Mouse (Mus musculus): ENCODE data around the gene Mex3a.

The Mex3a gene

DNA sequence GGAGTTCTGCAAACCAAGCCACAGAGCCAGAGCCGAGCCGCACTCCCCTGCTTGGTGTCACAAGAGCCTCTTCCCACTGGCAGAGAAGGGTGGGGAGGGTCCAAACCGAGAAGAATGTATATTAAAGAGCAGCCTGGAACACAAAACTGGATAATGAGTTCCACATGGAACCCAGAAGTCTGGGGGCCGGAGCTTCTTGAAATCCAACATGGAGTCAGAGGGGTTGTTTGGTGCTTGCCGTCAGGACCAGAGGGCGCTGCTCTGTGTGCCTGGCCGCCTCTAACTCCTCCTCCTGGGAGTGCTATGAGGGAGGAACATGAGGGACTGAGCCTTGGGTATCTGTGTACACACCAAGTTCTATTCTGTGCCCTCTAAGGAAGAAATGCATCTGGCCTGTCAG is 26.4 kb upstream of the Mex3a start:
- DNase-seq (ENCODE audit: low spot score) = no peak

DNA sequence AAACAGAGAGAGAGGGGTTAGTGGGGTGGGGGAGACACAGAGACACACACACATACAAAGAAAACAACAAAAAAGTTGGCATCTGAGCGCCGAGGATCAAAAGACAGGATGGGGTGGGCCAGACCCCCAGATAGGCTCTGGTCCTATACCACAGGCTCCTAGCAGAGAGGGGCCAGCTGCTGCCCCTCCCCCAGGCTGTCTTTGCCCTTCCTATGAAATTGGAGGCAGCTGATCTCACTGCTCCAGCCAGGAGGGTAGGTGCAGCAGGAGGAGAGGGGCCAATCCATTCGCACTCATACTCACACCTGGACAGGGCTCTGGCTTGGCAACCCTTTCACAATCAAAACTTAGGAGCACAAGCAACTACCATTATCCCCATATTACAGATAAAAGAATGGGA is 22.9 kb upstream of the Mex3a start:
- DNase-seq (ENCODE audit: low spot score) = no peak

DNA sequence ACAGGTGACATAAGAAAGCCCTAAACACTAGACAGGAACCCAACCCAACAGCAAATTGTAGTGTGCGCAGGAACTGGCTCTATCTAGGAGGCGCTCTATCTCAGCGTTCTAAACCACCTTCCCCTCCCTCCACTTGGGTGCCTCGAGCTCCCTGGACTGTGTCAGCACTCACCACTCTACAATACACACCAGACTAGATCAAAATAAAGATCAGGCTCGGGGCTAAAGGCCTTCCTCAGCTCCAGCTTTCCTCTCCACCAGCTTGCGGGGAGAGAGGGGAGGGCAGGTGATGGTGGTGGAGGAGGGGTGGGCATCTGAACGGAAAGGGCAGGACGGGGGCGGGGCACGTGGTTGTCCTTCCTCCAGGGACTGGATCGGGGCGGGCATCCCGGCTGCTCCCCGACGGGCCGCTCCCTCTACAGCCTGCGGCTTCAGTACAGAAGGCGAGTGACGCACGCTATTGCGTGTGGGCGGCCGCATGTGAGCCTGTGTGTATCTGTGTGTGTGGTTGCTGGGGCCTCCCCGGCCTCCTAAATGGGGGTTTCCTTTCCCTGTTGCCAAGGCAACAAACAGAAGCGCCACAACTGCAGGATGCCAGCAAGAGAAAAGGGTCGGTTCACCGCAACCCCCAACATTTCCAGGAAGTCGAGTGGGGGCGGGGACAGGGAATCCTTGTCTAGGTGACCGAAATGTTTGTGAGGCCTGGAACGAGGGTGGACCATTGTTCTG is 22.3 kb upstream of the Mex3a start, which contains the start of gene Lmna:
Lmna (minus strand) TSS at position 265 of the 729 bp plus-strand sequence.
- DNase-seq (ENCODE audit: low spot score) = peak; percentile 94

DNA sequence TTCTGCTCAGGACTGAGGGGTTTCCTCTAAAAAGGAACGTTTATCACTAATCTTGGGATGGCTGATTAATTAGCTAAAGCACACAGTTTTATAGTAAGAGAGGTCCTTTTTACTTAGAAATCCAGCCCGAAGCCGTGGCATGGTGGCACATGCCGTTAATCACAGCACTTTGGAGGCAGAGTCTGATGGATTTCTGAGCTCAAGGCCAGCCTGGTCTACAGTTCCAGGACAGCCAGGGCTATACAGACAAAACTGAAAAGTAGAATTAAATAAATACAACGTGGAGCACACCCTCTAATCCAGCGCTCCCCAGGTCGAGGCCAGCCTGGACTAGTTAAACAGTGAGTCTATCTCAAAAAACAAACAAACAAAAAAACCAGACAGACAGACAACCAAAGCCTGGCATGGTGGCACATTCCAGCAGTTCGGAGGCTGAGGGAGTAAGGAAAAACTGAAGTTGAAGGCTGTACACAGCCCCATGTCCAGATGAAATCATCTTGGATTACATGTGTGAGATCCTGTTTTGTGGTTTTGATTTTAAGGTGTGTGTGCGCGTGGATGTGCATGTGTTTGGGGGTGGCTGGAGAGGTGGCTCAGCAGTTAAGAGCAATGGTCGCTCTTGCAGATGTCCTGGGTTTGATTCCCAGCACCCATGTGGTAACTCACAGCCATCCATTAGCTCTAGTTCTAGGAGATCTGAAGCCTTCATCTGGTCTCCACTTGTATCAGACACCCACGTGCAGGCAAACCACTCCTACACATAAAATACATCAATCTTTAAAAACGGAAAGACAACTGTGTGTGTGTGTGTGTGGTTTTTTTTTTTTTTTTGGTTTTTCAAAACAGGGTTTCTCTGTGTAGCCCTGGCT is 21.5 kb upstream of the Mex3a start:
- no peak for DNase-seq (ENCODE audit: low spot score)

DNA sequence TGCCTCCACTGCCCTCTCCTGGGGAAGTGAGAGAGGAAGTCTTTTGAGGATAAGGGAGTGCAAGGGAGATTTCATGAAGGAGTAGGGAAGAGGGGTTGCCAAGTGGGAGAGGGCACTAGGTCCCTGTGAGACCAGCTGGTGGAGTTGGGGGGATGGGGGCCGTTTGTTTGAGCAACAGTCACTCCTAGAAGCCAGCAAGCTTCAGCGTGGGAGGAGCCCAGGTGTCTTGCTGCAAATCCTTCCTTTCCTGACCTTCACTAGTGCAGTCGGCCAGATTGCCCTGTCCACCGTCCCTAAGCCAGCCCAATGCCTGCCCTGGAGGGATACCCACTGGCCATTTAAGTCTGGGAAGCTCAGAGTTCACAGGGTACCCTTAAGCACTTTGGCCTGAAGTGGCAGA is 20.6 kb upstream of the Mex3a start:
- no peak for DNase-seq (ENCODE audit: low spot score)

DNA sequence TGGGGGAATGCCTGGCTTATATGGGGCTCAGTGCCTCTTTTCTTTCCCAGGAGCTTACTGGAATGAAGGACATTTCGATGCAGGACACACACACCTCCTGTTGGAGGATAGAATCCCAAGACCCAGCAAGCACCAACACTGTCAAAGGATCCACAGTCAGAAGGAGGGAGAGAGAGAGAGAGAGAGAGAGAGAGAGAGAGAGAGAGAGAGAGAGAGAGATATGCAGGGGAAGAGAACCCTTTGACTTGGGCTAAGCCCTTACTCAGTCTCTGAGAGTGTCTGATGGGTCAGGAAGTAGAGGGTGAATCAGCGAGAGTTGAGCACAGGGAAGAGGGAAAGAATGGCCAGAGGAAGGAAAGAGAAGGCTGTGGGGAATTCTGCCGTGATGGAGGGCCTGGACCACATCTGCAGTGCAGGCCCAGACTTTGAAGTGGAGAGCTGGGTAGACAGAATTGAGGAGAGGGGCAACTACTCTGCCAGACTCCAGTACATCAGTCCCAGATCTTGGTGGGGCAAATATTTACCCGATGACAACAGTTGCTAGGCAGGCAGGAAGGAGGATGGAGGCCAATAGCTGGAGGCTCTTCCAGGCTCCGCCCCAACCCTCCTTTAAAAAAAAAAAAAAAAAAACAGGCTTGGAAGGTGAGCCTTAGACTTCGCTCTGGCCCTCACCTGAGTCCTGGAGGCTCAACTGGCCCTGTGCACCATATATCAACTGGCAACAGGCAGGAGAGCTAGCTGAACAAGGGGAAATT is 19.9 kb upstream of the Mex3a start:
- no peak for DNase-seq (ENCODE audit: low spot score)

DNA sequence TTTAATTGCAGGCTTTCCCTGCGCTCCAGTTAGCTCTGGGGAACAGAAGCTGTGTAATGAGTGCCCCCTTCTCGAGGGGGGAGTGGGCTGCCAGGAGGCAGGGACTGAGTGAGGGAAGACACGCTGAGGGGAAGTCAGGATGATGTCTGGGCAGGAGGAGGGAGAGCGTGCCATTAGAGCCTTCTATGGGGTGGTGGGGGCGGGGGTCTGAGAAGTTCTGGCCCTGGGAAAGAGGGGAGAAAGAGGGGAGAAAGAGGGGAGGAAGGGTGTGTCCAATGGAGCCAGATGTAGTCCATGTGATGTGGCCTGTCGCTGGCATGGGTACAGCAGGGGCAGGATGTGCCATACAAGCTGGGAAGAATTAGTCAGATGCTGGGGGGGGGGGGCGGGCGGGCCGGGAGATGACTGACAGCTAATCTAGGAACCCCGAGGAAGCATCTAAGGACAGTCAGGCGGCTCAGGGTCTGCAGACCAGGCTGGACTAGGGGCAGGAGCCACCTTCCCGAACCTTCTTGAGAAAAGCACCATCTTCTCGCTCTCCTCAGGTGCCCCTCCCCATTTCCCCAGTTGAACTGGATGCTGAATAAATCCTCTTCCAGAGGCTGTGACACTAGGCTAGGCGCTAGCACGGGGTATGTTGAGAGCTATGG is 19.2 kb upstream of the Mex3a start:
- DNase-seq (ENCODE audit: low spot score) = no peak

DNA sequence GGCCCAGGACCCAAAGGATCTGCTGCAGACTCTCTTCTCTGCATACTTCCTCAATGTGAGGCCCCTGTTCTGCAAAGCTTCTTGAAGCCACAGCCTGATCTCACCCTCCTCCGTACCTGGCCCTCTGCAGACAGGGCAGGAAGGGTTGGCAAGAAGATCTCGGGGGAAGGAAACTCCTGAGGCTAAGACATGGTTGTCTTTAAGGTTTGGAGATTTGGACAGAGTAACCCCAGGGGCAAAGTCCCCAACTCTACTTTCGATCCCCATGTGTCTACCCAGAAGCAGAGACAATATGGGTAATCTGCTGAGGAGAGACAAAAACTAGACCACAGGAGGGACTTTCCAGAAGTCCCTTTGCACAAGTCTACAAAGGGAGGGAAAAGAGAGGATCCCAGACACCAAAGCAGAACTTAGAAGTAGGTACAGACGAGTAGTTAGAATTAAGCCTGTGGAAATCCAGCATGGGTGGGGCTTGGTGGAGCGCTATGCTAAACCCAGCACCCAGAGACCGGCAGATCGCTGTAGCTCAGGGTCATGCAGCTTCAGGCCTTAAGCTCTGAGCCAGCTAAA is 18.6 kb upstream of the Mex3a start:
- DNase-seq (ENCODE audit: low spot score) = no peak

DNA sequence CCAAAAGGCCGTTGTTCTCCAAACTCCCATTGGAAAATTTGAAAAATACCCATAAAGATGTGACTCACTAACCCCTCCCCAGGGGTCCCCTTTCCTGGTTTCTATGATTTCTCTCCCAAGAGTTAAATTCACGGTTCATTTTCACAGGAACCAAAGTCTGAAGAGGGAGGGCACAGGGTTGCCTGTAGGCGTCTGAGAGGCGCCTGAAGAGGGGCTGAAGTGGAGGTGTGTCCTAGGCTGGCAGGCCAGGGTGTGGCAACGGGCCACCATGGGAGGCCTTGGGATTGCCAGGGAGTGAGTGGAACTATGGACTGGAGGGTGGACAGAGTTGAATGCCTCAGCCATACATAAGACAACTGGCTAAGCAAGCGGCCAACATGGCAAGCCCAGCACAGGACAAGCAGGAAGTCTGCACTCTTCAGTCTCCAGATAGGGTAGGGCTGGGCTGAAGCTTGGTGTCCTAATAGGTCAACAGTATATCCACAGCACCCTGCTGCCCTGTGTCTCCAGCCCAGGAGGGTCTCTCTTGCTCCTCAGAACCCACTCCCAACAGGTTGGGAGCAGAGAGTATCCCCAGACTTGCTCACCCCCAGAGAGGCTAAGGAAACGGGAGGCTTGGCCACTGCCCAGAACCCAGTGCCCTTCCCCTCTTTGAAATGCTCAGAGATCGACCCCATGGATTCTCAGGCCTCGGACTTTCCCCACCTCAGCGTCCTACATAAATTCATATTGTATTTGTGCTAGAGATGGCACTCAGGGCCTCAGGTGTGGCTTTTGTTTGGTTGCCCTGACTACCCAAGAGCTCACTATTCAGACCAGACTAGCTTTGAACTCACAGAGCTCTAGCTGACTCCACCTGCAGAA is 17.7 kb upstream of the Mex3a start:
- no peak for DNase-seq (ENCODE audit: low spot score)

DNA sequence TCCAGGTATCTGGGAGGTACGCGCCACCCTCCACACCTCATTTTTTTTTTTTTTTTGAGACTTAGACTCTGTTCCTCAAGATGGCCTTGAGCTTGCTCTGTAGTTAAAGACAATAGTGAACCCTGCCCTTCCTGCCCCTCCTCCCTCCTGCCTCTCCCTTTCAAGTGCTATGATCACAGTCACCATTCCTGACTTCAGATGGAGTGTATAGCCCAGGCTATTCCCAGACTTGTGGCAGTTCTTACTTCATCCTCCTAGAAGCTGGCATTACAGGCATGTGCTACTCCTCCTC is 17.2 kb upstream of the Mex3a start:
- no peak for DNase-seq (ENCODE audit: low spot score)

DNA sequence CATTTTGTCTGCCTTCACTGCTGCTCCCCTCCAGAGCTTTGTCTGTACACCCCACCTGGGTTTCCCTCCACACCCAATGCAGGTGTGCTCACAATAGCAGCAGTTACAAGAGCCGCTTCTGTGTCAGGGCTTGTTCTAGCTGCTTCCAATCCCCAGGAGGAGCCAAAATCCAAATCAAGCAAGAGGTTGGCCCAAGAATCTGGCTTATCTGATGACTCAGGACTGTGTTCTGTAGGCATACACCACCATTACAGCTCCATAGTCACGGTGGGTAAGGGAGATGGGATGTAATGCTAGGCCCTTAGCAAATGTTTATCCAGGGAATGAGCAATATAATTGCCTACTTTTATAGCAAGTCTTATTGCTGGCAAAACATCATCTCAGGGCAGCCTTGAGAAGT is 15.8 kb upstream of the Mex3a start:
- DNase-seq (ENCODE audit: low spot score) = no peak

DNA sequence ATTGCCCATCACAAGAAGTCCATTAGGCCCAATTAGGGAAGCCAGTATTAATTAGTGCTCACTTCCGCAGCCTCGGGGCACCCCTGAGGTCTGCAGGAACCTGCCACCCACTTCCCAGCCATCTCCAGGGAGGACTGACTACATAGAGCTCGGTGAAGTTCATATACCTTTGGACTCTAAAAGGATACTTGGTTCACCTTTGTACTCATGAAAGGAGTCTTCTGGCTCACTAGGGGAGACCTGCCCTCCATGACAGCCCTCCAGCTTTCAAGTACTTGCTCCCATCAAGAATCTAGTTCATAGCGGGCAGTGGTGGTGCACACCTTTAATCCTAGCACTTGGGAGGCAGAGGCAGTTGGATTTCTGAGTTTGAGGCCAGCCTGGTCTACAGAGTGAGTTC is 13.8 kb upstream of the Mex3a start:
- no peak for DNase-seq (ENCODE audit: low spot score)

DNA sequence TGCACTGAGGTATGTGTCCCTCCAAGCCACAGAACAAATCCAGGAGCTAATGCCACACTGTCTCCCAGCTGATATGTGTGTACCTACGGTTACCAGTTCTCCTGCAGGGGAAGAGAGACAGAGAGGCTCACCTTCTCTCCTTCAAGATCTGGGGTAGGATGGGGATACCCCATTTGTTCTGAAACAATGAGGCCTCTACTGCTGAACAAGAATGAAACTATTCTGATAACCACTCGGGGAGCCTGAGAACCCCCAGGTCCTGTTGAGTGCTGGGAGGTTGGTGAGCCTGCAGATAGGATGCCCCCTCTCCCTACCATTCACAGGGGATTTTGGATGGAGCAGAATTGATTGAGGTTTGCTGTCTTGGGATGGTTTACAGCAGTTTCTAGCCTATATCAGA is 12.1 kb upstream of the Mex3a start:
- DNase-seq (ENCODE audit: low spot score) = no peak

DNA sequence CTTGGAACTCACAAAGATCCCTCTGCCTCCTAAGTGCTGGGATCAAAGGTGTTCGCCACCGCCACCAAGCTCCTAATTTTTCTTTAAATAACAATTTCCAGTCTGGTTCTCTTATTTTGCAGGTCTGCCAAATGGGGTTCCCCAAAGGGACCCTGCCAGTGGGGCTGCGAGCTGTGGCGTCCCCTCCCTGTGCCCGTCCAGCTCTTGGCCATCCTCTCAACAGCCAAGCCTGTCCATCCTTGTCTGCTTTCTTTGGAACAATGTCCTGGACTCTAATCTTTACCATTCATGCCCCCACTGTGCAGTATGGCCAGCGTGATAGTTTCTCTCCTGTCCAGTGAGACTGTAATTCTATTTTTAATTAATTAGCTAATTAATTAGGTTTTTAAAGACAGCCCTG is 11.0 kb upstream of the Mex3a start:
- DNase-seq (ENCODE audit: low spot score) = no peak

DNA sequence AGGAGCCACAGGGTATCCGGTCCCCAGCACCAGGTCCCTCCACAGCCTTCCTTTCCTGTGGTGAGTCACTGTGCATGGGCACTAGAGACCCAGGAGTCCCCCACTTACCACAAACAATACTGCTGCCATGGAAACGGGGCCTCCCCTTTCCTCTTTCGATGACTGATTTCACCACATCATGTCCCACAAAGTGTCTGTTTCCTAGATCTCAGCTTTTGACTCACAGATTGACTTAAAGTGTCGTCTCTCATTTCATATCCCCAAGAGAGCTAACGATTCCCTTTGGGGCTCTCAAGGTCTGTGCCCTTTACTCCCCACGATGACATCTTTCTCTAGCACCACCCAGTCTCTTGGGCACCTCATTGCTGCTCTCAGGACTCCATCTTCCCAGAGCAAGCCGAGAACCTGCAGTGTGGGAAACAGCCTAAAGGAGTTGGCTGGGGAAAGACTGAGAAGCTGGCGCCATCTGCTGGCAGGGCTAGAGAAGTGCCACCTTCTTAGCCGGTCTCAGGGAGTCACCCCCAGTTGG is 10.3 kb upstream of the Mex3a start:
- DNase-seq (ENCODE audit: low spot score) = no peak

DNA sequence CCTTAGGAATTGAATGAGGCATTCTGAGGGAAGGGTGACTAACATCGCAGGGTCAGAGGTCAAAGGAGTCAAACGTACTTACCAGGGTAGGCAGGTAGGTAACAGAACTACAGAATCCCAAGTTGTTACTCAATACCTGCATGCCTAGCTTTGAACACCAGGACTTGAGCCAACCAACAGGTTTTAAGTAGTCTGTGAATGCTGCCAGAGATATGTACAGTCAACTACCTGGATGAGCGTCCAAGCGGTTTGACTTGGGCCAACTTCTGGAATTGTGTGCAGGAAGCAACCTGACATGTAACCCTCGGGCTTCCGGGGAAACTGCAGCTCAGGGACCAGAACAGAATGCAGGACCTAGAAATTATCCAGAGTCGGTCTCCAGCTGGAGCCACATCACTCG is 9.2 kb upstream of the Mex3a start:
- DNase-seq (ENCODE audit: low spot score) = no peak

DNA sequence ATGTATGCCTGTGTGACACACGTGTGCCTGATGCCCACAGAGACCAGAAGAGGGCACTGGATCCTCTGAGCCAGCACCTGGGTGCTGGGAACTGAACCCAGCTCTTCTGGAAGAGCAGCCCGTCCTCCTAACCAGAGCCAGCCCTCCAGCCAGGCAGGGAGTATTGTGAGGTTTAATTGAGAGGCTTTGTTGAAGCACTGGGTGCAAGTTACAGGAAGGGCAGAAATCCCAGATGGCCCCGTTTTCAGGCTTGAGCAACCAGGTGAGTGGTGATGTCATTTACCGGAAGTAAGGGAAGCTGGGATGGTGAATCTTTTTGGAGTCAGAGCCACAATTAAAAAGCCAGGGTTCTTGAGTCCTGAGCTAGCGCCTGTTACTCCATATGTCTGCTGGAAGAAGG is 7.2 kb upstream of the Mex3a start:
- no peak for DNase-seq (ENCODE audit: low spot score)

DNA sequence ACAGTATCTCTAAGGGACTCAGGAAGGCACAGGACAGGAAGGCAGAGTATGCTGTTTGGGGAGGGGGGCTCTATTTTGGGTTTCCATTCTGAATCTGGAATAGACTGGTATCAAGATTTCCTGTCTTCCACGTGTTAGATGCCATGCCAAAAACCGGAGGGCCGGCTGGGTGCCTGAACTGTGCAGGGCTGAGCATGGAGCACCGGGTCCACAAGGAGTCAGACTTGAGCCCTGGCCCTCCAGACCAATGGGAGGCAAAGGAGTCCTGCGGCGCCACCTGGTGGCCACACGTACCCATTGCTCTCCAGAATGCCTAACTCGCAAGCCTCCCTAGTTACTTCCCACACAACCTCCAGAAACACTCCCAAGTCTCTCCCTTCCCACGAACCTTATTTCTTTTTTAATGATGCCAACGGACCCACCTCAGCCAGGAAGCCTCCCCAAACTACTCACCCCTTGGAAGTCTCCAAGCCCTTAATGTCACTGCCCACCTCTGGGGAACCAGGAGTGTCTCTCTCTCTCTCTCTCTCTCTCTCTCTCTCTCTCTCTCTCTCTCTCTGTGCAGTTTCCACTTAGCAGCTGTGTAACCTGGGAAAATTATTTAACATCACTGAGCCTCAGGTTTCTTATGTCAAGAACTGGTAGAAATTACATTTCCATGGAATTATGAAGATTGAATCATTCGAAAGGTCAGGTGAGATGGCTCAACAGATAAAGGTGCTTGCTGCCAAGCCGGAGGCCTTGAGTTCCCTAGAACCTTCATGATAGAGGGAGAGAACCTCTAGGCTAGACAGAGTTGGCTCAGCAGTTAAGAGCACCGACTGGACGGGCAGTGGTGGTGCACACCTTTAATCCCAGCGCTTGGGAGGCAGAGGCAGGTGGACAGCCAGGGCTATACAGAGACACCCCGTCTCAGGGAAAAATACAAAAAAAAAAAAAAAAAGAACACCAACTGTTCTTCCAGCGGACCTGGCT is 5.8 kb upstream of the Mex3a start:
- DNase-seq (ENCODE audit: low spot score) = peak; percentile 79

DNA sequence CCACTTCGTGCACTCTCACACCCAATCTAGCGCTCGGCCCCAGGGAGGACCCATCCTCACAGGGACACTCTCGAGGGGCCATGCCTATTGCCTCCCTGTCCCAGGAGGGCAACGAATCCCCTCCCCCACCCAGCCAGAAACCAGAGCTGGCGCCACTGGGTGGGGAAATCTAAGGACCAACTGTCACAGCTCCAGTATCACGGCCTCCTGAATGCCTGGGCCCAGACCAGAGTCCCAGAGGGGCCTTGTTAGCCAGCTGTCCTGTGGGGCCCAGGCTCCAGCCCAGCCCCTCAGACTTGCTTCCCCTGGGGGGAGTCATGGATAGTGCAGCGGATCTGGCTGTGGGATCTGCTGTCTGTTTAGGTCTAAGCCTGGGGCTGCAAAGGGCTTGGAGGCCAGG is 4.6 kb upstream of the Mex3a start:
- no peak for DNase-seq (ENCODE audit: low spot score)

DNA sequence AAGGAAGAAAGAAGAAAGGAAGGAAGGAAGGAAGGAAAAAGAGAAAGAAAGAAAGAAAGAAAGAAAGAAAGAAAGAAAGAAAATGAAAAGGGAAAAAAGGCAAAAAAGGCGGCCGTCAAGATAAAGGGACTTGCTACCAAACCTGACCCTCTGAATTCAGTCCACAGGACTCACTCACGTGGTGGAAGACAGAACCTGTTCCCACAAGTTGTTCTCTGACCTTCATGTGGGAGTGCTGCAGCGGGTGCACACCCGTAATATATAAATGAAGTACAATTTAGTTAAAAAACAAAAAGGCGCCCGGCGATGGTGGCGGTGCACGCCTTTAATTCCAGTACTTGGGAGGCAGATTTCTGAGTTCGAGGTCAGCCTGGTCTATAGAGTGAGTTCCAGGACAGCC is 3.5 kb upstream of the Mex3a start:
- DNase-seq (ENCODE audit: low spot score) = no peak

All from ovary, adult 18-20 months (tissue).